Mouse (Mus musculus) lung, postnatal 36 days (tissue): ENCODE data around the gene Ap1g2.
A peak's percentile ranks its signal among the peaks of the same experiment; 100 is the strongest.

Experiments
- DNase-seq: peaks from one replicate; pipeline ENCODE4 v3.0.0; 2022; ENCODE audit warnings: mixed read lengths

The Ap1g2 gene

GRCm38 (mm10) chr14:55113351-55113974 is 7.1 kb upstream of the Ap1g2 start:
- no peak for DNase-seq

GRCm38 (mm10) chr14:55111720-55112119 is 5.3 kb upstream of the Ap1g2 start:
- DNase-seq, result no peak

- DNase-seq, result no peak
Observed at GRCm38 (mm10) chr14:55110076-55110475, 3.7 kb upstream of the Ap1g2 start.

GRCm38 (mm10) chr14:55109048-55109873 is 2.9 kb upstream of the Ap1g2 start:
- DNase-seq, result no peak

- DNase-seq, result no peak
Observed at GRCm38 (mm10) chr14:55108202-55108870, 1.9 kb upstream of the Ap1g2 start.

GRCm38 (mm10) chr14:55106990-55107389 is 597 bp upstream of the Ap1g2 start:
- DNase-seq, result no peak

- no peak for DNase-seq
Observed at GRCm38 (mm10) chr14:55105386-55105785, 1.0 kb downstream of the Ap1g2 start.

- DNase-seq, result no peak
Observed at GRCm38 (mm10) chr14:55104365-55104764, 2.0 kb downstream of the Ap1g2 start.

GRCm38 (mm10) chr14:55102253-55102785 is 4.1 kb downstream of the Ap1g2 start:
- no peak for DNase-seq

- peak; percentile 79 for DNase-seq
Observed at GRCm38 (mm10) chr14:55101592-55101991, 4.8 kb downstream of the Ap1g2 start.

- DNase-seq, result peak; percentile 60
Observed at GRCm38 (mm10) chr14:55098067-55098466, 8.3 kb downstream of the Ap1g2 start.

- no peak for DNase-seq
Observed at GRCm38 (mm10) chr14:55097646-55098045, 8.7 kb downstream of the Ap1g2 start.

GRCm38 (mm10) chr14:55096573-55097087 is 9.8 kb downstream of the Ap1g2 start:
- no peak for DNase-seq

- DNase-seq, result no peak
Observed at GRCm38 (mm10) chr14:55095671-55096070, 10.7 kb downstream of the Ap1g2 start.

GRCm38 (mm10) chr14:55095263-55095662 is 11.1 kb downstream of the Ap1g2 start:
- no peak for DNase-seq

GRCm38 (mm10) chr14:55094704-55095231 is 11.6 kb downstream of the Ap1g2 start, which contains the start of gene Thtpa:
Gene Thtpa (plus strand): TSS chr14:55094784.
- DNase-seq, result peak; percentile 84

GRCm38 (mm10) chr14:55093927-55094326 is 12.5 kb downstream of the Ap1g2 start:
- DNase-seq, result peak; percentile 31

- DNase-seq, result peak; percentile 97
Observed at GRCm38 (mm10) chr14:55092011-55092577, 14.3 kb downstream of the Ap1g2 start, which contains the start of gene Zfhx2. Gene Zfhx2 (minus strand): TSS chr14:55092324.

GRCm38 (mm10) chr14:55091209-55091865 is 15.1 kb downstream of the Ap1g2 start:
- DNase-seq, result no peak

GRCm38 (mm10) chr14:55089199-55089947 is 17.0 kb downstream of the Ap1g2 start:
- DNase-seq, result no peak

GRCm38 (mm10) chr14:55086009-55086514 is 20.3 kb downstream of the Ap1g2 start:
- no peak for DNase-seq
